Mouse (Mus musculus) bone marrow, adult 2 months (tissue): ENCODE data around the gene Gm45799. TPM values are rescaled to one million over a fixed set of nuclear protein-coding genes. Genes with fewer than 3 reads are reported as not detected.
A peak's percentile ranks its signal among the peaks of the same experiment; 100 is the strongest.

Source experiments
- H3K27ac ChIP-seq: fragments of 200-500 bp; 2 replicates; pipeline ENCODE4 v1.5.1; 2012; ENCODE audit warnings: low read depth, mild to moderate bottlenecking, control low read depth, inconsistent platforms, low read length; ENCODE audit not compliant: control insufficient read depth, poor library complexity, insufficient read depth
- H3K4me1 ChIP-seq: fragments of 200-500 bp; 2 replicates; pipeline ENCODE4 v1.6.1; 2011; ENCODE audit warnings: low read length; ENCODE audit not compliant: control insufficient read depth, insufficient read depth
- H3K4me3 ChIP-seq: fragments of 200-500 bp; replicated peaks from 2 replicates; pipeline ENCODE3; 2011; ENCODE audit warnings: mild to moderate bottlenecking, low read depth, low read length, control low read depth; ENCODE audit not compliant: control insufficient read depth
- CTCF ChIP-seq: fragments of 200-500 bp; IDR thresholded peaks from 2 replicates; pipeline ENCODE4 v1.5.1; 2011; ENCODE audit warnings: low read length, control low read depth; ENCODE audit not compliant: control insufficient read depth, insufficient read depth
- POLR2A ChIP-seq: fragments of 200-500 bp; IDR thresholded peaks from 2 replicates; pipeline ENCODE4 v1.6.1; 2011; ENCODE audit warnings: low read depth, mild to moderate bottlenecking, control low read depth, low read length, borderline replicate concordance; ENCODE audit not compliant: control insufficient read depth
- WGBS: fragments of 180-500 bp; shearing (Covaris S2); methylation state at CpG from one replicate; pipeline ENCODE4 v1.1.7; 2018; 5-methylcytosine and 5-hydroxymethylcytosine counted together
- polyA plus RNA-seq: library from polyadenylated mRNA; stranded (reverse); fragments of >200 nt; gene quantifications from 2 replicates; pipeline ENCODE4 v1.2.4, GENCODE M21; 2011; ENCODE audit warnings: low replicate concordance; ENCODE audit not compliant: missing spikeins, insufficient read depth, insufficient read length

The Gm45799 gene
- polyA plus RNA-seq: 1.4 and 6.0 TPM in 2 replicates

DNA sequence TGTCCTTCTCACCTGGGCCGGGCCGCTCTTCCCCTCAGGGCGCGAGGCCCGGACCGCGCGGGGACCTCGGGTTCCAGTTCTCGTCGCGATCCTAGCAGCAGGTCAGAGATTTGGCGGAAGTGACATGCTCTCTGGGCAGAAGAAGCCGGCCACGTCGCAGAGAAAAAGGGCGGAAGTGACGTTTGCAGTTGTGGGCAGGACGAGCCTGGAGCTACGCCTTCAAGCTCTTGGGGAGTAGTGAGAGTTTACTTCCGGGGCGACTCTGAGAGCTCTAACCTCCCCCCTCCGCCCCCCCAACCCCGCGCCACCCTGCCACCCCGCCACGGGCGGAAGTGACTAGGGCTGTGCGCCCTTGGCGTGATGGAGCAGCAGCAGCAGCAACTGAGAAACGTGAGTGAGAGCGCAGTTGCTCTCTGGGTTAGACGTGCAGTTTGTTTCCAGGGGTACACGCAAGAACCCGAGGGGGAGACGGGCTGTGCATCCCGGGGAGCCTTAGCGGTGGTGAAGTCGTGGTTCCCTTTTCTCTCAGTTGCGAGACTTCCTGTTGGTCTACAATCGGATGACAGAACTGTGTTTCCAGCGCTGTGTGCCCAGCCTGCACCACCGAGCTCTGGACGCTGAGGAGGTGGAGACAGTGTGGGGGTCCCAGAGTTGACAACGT, at the start of gene Gm45799, which contains the start of gene Arfip2:
Gene Gm45799 (plus strand): TSS at position 320 of the 661 bp plus-strand sequence.
Gene Arfip2 (minus strand): TSS at position 184 of the 661 bp plus-strand sequence.
- WGBS: under 1% methylated on average over 45 of the region's 45 CpGs

GRCm38 (mm10) chr7:105602860-105603623, 37.3 kb upstream of the Gm45799 start:
- no peak overlapping the region for H3K27ac ChIP-seq
- TF ChIP-seq POLR2A (no peak), CTCF (peak; percentile 76)
- H3K4me3 ChIP-seq: no peak overlapping the region
- WGBS: 41% methylated on average over 9 of the region's 9 CpGs
- H3K4me1 ChIP-seq: no peaks in the 10 kb centered on the region

More for the DNA sequence above, at the start of gene Gm45799, which contains the start of gene Arfip2:
- Histone ChIP-seq H3K4me1 (peaks cover 1% of the 10 kb centered on the region; the same call in 1 of the 2 replicates), H3K27ac (peak within 1 kb of the TSS; percentile 95), H3K4me3 (peak within 1 kb of the TSS; percentile 98)
- TF ChIP-seq POLR2A (peak; percentile 81; the same call in 1 of the 2 replicates), CTCF (no peak)

DNA sequence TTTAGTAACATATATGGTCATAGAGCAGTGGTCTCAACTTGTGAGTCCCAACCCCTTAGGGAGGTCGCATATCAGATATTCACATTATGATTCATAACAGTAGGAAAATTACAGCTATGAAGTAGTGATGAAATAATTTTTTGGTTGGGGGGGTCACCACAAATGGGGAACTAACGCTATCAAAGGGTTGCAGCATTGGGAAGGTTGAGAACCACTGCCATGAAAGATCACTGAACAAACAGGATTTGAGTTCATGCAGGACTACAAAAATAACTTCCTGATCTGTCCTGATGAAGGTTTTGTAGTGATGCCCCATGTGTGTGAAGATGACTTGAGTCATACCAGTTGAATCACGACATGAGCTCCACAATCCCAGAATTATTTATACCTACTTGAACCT, 31.9 kb upstream of the Gm45799 start:
- WGBS: 14% methylated on average over 3 of the region's 3 CpGs
- H3K4me1 ChIP-seq: no peaks in the 10 kb centered on the region
- H3K27ac ChIP-seq: no peak overlapping the region
- TF ChIP-seq POLR2A (no peak), CTCF (no peak)
- H3K4me3 ChIP-seq: no peak overlapping the region

GRCm38 (mm10) chr7:105611767-105612166, 28.6 kb upstream of the Gm45799 start:
- no peak overlapping the region for H3K27ac ChIP-seq
- H3K4me3 ChIP-seq: no peak overlapping the region
- no peak for TF ChIP-seq POLR2A
- no peak for TF ChIP-seq CTCF
- WGBS: 77% methylated on average over 1 of the region's 1 CpGs
- H3K4me1 ChIP-seq: no peaks in the 10 kb centered on the region

DNA sequence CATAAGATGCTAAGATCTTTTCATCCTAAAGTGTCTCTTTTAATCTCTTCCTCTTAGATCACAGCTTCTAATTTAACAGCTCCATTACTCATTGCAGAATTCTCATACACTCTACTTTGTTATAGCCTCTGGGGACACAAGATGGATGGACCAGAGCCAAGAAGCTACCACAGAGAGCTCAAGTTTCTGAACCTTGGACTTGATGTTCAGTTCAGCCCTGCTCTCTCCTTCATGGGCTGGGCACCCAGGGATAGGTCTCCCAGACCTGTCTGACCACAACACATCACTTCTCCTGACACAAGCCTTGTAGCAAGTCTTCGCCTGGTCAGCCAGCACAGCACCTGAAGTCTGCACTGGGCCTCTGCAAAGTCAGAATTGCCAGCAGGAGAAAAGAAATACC, 26.0 kb upstream of the Gm45799 start:
- Histone ChIP-seq H3K27ac (no peak overlapping the region), H3K4me3 (no peak overlapping the region), H3K4me1 (no peaks in the 10 kb centered on the region)
- 68% methylated on average over 1 of the region's 1 CpGs for WGBS
- no peak for TF ChIP-seq CTCF
- TF ChIP-seq POLR2A: no peak

GRCm38 (mm10) chr7:105615720-105616119, 24.6 kb upstream of the Gm45799 start:
- Histone ChIP-seq H3K27ac (no peak overlapping the region), H3K4me1 (no peaks in the 10 kb centered on the region), H3K4me3 (no peak overlapping the region)
- 79% methylated on average over 1 of the region's 1 CpGs for WGBS
- TF ChIP-seq CTCF (no peak), POLR2A (no peak)

GRCm38 (mm10) chr7:105616561-105616960, 23.8 kb upstream of the Gm45799 start:
- 88% methylated on average over 6 of the region's 6 CpGs for WGBS
- Histone ChIP-seq H3K27ac (no peak overlapping the region), H3K4me1 (no peaks in the 10 kb centered on the region), H3K4me3 (no peak overlapping the region)
- TF ChIP-seq CTCF (no peak), POLR2A (no peak)

- Histone ChIP-seq H3K4me1 (no peaks in the 10 kb centered on the region), H3K4me3 (no peak overlapping the region), H3K27ac (no peak overlapping the region)
- TF ChIP-seq POLR2A: no peak
- TF ChIP-seq CTCF: no peak
- 93% methylated on average over 22 of the region's 22 CpGs for WGBS
These were observed 22.5 kb upstream of the Gm45799 start for GRCm38 (mm10) chr7:105617810-105618209.
